Mouse (Mus musculus): ENCODE data around the gene Fstl3.

Fstl3 gene

DNA sequence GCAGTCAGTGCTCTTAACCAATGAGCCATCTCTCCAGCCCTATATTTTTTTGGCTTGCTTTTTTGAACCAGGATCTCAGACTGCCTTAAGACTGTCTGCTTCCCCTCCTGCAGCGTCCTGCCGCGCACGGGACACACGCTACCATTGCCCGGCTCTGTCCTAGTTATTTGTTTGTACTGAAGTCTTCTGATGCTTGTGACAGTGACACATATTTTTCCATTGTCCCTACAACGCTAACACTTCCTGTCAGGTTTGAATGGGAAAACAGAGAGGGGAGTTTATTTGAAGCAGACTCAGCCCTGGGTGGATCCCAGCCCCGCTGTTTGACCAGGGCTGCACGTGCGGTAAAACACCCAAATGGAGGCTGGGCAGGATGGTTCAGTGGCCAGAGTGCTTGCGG, 31.7 kb downstream of the Fstl3 start:
- DNase-seq (ENCODE audit: extremely low read depth, low read depth, low spot score), result no peak

DNA sequence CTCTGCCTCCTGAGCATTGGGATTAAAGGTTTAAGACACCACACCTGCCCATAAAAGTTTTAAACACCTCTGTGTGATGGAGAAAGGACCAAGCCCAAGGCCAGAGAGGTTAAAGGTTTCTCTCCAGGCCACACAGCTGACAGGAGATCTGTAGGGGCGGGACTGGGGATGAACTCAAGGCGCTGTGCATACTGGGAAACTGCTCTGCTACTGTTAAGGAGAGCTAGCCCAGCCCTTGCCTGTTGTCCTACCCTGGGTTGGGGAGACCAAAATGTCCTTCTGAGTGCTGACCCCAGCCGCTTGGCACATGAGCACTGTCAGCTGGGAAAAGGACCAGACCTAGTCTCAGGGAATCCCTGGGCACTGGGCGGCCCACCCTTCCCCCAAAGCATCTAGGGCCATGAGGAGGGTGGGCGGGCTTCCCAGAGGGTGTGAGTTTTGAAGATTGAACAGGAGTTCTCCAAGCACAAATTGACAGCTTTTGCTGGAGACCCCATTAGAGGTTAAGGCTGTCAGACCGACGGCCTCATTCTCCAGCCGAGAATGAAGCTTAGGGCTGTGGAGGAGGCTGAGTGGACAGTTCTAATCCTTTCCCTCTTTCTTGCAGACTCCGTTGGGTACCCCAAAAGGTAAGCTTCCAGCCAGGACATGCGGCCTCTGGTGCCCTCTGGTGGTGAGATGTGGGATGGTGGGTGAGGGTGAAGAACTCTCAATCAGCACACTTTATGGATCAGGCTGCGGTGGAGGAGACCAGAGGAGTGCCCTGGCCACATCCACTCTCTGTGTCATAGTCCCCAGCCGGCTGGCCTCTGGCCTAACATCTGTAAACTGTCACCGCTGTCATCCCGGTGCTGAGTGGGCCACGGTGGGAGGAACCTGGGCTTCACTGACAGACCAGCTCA, 34.9 kb downstream of the Fstl3 start:
- DNase-seq (ENCODE audit: extremely low read depth, low read depth, low spot score), result no peak

DNA sequence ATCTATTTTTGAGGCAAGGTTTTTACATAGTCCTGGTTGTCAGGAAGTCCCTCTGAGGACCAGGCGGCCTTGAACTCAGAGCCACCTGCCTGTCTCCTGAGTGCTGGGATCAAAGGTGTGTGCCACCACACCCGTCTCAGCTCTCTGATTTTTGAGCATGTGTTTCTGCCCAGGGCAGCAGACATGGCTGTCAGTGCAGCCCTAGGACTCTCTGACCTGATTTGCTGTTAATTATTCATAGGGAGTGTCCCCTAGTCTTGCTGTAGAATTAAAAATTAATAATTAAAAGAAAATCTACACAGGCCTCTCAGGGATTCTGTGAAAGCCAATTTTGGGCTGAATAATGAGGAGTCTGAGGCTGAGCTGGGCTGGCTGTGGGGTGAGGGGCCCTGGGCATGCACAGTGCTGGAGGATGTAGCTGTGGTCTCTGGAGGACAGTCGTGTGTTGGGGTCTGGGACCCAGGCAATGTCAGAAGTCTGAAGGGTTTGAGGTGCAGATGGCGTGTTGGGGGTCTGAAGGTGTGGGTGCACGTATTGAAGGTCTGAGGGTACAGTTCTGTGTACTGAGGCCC, 37.3 kb downstream of the Fstl3 start:
- DNase-seq (ENCODE audit: extremely low read depth, low read depth, low spot score), result no peak

DNA sequence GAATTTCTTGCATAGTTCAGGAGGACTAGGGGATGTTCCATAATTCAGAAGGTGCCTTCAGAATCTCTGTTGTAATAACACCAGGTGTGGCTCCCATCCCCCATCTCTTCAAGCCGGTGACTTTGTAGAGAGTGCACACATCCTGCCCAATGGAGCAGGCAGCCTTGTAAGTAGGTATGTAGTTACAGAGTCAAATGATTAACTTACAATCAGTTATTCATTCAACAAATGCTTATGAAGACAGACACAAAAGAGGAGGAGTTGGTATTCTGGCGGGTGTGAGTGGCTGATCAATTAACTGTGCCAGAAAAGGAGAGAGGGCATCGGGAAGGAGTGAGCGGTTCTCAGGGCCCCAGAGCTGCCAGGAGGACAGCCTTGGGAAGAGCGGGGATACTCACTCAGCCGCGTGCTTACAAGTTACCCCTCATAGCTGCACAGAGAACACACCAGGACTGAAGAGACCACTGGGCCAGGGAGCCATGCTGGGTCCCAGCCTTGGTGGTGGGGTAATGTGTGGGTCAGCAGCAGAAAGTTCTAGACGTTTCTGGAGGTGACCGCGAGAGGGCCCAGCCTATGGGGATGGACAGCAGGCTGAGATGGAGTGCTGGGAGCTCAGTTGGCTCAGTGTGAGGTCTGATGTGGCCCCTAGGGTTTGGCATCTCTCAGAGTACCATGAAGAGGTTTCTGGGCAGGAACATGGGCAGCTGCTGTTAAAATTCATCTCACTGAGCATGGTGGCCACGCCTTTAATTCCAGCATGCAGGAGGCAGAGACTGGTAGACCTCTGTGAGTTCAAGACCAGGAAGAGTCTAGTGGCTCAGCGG, 38.8 kb downstream of the Fstl3 start:
- DNase-seq (ENCODE audit: extremely low read depth, low read depth, low spot score), result no peak

DNA sequence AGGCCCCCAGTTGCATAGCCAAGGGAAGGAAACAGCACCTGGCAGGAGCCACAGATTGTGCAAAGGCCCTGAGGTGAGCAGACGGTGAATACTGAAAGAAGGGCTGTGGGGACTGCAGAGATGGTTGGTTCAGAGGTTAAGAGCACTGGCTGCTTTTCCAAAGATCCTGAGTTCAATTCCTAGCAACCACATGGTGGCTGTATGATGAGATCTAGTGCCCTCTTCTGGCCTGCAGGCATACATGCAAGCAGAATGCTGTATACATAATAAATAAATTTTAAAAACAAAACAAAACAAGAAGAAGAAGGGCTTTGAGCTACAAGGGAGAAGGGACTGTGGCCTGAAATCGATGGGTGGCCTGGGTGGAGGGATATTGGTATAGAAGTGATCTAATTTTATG, 40.0 kb downstream of the Fstl3 start:
- DNase-seq (ENCODE audit: extremely low read depth, low read depth, low spot score), result no peak

DNA sequence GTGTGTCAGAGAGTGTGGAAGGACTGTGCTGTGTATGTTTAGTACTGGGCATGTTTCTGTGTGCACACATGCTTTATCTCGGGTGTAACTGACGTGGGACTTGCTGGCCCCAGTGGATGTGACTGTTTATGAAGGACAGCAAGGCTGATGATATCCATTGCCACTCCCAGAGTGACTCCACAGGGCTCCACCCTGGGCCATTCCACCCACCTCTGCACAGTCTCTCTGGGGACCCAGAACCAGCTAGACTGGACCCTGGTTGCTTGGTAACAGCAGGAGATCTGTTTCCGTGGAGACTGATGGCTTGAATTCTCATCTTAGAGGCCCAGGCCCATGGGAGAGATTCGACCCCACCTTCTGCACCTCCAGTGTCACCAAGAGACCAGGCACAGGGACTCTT, 41.2 kb downstream of the Fstl3 start:
- DNase-seq (ENCODE audit: extremely low read depth, low read depth, low spot score), result no peak

DNA sequence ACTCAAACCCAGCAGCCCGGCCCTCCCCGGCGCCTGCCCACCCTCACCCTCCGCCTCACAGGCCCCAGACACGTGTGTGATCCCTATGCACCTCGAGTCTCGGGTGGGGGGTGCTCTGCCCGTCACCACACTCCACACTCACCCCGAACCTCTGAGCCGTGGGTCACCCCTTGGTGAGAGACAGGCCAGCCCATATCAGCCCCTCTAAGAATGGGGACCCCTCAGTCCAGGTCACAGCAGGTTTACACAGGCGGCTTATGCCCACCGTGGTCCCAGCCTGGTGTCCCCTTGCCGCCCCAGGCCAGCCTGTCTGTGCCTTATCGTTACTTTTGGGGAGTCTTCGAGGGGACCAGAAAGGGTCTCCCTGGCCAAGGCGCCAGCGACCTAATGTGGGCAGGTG, 42.5 kb downstream of the Fstl3 start:
- DNase-seq (ENCODE audit: extremely low read depth, low read depth, low spot score), result no peak

DNA sequence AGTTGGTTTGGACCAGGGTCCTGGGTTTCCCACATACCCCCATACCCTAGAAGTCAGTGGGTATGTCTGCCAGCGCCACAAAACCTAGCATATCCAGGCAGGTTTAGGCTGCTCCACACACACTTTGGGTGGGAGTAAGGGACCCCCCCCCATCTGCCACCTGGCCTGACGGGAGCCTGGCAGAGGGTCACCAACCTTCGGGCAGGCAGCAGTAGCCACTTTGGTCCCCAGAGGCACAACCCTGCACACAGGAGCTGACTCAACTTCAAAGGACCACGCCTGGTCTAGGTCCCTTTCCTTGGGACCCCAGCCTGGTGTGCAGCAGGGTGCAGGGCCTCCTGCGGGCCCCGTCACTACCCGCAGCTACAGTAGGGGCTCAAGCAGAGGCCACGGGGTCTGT, 43.2 kb downstream of the Fstl3 start:
- DNase-seq (ENCODE audit: extremely low read depth, low read depth, low spot score), result no peak

DNA sequence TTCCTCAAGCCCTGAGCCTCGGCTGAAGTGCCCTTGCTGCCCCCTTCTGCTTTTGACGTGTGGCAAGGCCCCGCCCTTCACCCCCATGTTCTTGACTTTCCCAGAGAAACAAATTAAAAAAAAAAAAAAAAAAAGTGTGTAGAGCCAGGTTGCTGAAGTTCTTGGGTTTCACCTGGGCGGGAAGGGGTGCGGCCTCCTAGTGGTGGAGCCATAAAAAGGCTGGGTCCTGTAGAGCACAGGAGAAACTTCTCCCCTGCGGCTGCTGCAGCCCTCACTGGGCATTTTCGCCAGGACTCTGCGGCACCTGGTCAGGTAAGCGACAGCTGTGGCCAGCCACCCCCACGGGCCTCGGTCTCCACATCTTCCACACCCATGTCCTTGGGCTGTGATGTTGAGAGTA, 43.7 kb downstream of the Fstl3 start, which contains the start of gene Misp:
TSS of gene Misp (plus strand) at position 208 of the 400 bp plus-strand sequence.
- DNase-seq (ENCODE audit: extremely low read depth, low read depth, low spot score), result no peak

DNA sequence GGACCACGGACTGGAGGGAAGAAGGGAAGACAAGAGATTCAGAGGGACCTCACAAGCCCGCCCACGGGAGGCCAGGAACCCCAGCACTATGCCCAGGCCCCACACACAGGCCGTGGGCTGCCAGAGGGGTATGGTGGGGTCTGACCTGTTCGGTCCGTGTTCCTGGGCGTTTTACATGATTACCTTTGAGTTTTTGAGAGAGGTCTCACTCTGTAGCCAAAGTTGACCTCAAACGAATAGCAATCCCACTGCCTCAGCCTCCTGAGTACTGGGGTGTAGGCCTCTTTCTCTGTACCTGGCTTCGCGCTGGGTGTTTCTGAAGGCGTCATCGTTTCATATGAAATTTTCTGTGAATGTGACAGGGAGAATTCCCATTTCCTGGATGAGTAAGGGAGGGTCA, 44.7 kb downstream of the Fstl3 start:
- DNase-seq (ENCODE audit: extremely low read depth, low read depth, low spot score), result no peak

DNA sequence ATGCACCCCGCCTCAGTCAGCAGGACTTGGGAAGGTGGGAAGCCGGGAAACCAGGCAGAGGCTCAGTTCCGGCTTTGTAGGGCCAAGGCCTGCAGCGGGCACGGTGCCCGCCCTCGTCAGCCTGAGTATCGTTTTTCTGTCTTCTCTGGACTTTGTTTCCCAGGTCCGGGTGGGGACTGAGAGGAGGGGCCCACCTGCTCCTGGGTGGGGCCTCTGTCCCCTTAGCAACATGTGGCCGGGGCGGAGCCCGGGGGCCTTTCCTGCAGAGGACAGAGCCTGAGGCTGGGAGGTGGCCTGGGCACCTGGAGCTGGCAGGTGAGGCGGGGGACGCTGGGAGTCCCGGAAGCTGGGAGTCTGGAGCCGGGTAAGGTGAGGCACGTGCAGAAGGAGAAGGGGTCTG, 45.3 kb downstream of the Fstl3 start:
- no peak for DNase-seq (ENCODE audit: extremely low read depth, low read depth, low spot score)

DNA sequence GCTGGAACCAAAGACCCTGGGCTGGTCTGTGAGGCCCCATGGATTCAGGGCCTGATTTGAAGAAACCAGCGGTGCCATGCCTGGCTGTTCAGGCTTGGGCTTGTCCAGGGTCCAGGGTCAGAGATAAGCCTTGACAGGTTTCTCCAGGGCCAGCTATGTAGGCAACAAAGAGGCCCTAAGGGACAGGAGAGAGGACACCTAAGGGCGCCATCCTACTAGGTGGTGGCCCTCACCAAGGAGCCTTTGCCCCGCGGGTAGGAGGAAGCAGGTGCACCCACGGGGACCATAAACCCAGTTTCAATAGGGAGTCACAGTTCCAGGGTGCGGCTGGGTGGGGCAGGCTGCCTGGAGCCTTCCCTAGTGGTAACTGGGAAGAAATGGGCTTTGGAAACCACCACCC, 45.9 kb downstream of the Fstl3 start:
- DNase-seq (ENCODE audit: extremely low read depth, low read depth, low spot score), result no peak

DNA sequence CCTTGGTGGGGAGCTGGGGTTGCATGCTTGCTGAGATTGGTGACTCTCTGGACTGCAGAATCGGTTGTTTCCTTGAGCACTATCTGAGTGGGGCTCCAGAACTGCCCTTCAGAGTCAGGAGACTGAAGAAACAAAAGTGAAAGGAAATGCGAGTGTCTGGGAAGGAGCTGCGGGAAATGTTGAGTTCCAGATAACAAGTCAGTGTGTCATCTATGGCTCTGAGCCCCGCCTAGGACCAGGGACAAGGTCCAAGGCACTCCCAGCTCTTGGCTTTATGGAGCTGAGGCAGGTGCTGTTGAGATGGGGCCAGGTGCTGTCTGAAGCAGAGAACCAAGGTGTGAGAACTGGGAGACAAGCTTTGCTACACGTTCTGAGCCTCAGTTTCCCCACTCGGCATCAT, 47.3 kb downstream of the Fstl3 start:
- no peak for DNase-seq (ENCODE audit: extremely low read depth, low read depth, low spot score)

DNA sequence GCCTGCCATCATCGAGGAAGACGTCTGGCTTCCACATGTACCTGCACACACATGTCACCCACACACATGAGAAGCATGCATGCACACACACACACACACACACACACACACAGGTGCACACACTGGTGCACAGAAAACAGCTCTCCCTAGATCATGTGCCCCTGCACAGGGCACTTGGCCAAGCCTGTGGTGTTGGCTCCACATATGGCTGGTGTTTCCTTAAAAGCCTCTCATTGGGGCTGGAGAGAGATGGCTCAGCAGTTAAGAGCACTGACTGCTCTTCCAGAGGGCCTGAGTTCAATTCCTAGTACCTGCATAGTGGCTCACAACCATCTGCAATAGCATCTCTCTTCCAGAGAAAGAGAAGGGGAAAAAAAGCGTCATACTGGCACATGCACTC, 54.5 kb downstream of the Fstl3 start:
- DNase-seq (ENCODE audit: extremely low read depth, low read depth, low spot score), result no peak

Measured in fat pad, adult 2 months (tissue).